In the genomic region with DNA sequence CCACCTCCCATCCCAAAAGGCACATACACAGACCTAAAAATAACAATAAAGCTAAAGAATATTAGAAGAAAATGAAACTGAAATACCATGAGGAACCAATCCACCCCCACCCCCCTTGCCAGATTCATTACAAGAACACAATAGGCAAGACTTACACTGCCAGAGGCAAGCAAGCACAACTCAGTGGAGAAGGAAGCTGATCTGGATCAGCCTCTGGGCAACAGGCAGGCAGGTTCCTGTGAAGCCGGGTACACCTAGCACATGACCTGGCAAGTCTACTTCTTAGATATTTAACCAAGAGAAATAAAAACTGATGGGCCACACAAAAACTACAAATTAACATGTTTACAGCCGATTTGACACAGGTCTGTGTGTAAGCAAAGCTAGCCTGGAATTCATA, we compare ENCODE assay signal across 18 mouse cellular contexts. TPM values are rescaled to one million over a fixed set of nuclear protein-coding genes. Genes with fewer than 3 reads are reported as not detected.
"Had no signal": no experiment of that assay in that cellular context is flagged by ENCODE, and none has a peak within 500 bp of the region (broad histone marks: within the 10 kb centered on the region; RNA-seq: fewer than 3 reads in every experiment).

No protein-coding gene starts in this region.

- H3K4me3 ChIP-seq: lung, embryonic 15.5 days; megakaryocyte, embryonic 14.5 days; midbrain, embryonic 13.5 days; midbrain, embryonic 15.5 days; neural tube, embryonic 12.5 days; stomach, embryonic 15.5 days had no signal

- H3K27ac ChIP-seq: lung, embryonic 15.5 days; macrophage; midbrain, embryonic 13.5 days; midbrain, embryonic 15.5 days; neural tube, embryonic 12.5 days; stomach, embryonic 15.5 days; stomach, postnatal 0 days had no signal

- H3K27me3 ChIP-seq: lung, embryonic 15.5 days; megakaryocyte, embryonic 14.5 days; midbrain, embryonic 13.5 days; midbrain, embryonic 15.5 days; neural tube, embryonic 12.5 days; stomach, embryonic 15.5 days had no signal

- DNase-seq: lung, adult 2 months; lung, postnatal 14 days; lung, postnatal 36 days; right cerebral cortex, postnatal 14 days; thymus, adult 2 months; thymus, postnatal 25 days; thymus, postnatal 4 days had no signal

- H3K4me1 ChIP-seq: lung, embryonic 15.5 days; midbrain, embryonic 13.5 days; midbrain, embryonic 15.5 days; neural tube, embryonic 12.5 days; stomach, embryonic 15.5 days had no signal

RNA-seq across cellular contexts. Expression of a gene that starts 27.6 kb away (rescaled TPM):
- total RNA-seq: megakaryocyte progenitor cell, adult 5-6 weeks; monocyte, adult 5-6 weeks; neutrophil, adult 5-6 weeks had no signal
- polyA plus RNA-seq: macrophage had no signal

RNA-seq across cellular contexts. Expression of a gene that starts 43.4 kb away (rescaled TPM):
- total RNA-seq: monocyte, adult 5-6 weeks had no signal
